Mouse (Mus musculus): ENCODE results near the gene Ubfd1.

Gene Ubfd1

GRCm38 (mm10) chr7:122066945-122067516 lies at the start of gene Ubfd1, which contains the start of gene Ears2:
Gene Ubfd1 (plus strand): TSS chr7:122067175.
Gene Ears2 (minus strand): TSS chr7:122067263.
- in situ Hi-C loops (cut with MboI, MseI) = no loop called here

- in situ Hi-C loops (cut with MboI, MseI) = no loop called here
Observed at GRCm38 (mm10) chr7:122018247-122018646, 48.7 kb upstream of the Ubfd1 start.

- in situ Hi-C loops (cut with MboI, MseI) = no loop called here
Observed at GRCm38 (mm10) chr7:122018978-122019377, 48.0 kb upstream of the Ubfd1 start.

- in situ Hi-C loops (cut with MboI, MseI) = no loop called here
Observed at GRCm38 (mm10) chr7:122020273-122020666, 46.7 kb upstream of the Ubfd1 start.

GRCm38 (mm10) chr7:122020667-122021354 lies 46.2 kb upstream of the Ubfd1 start, which contains the start of gene Gga2:
Gene Gga2 (minus strand): TSS chr7:122021222.
- in situ Hi-C loops (cut with MboI, MseI) = no loop called here

GRCm38 (mm10) chr7:122022131-122022530 lies 44.8 kb upstream of the Ubfd1 start:
- in situ Hi-C loops (cut with MboI, MseI) = no loop called here

GRCm38 (mm10) chr7:122033371-122033770 lies 33.6 kb upstream of the Ubfd1 start:
- in situ Hi-C loops (cut with MboI, MseI) = no loop called here

GRCm38 (mm10) chr7:122034348-122034747 lies 32.6 kb upstream of the Ubfd1 start:
- in situ Hi-C loops (cut with MboI, MseI) = no loop called here

GRCm38 (mm10) chr7:122044106-122044505 lies 22.9 kb upstream of the Ubfd1 start:
- in situ Hi-C loops (cut with MboI, MseI) = no loop called here

- in situ Hi-C loops (cut with MboI, MseI) = no loop called here
Observed at GRCm38 (mm10) chr7:122045181-122045634, 21.8 kb upstream of the Ubfd1 start.

- in situ Hi-C loops (cut with MboI, MseI) = no loop called here
Observed at GRCm38 (mm10) chr7:122045711-122046110, 21.3 kb upstream of the Ubfd1 start.

- in situ Hi-C loops (cut with MboI, MseI) = no loop called here
Observed at GRCm38 (mm10) chr7:122046813-122047212, 20.2 kb upstream of the Ubfd1 start.

- in situ Hi-C loops (cut with MboI, MseI) = no loop called here
Observed at GRCm38 (mm10) chr7:122048191-122048590, 18.8 kb upstream of the Ubfd1 start.

- in situ Hi-C loops (cut with MboI, MseI) = no loop called here
Observed at GRCm38 (mm10) chr7:122050834-122051233, 16.1 kb upstream of the Ubfd1 start.

GRCm38 (mm10) chr7:122056633-122057032 lies 10.3 kb upstream of the Ubfd1 start:
- in situ Hi-C loops (cut with MboI, MseI) = no loop called here

GRCm38 (mm10) chr7:122065656-122066055 lies 1.3 kb upstream of the Ubfd1 start:
- in situ Hi-C loops (cut with MboI, MseI) = no loop called here

GRCm38 (mm10) chr7:122066102-122066944 lies 652 bp upstream of the Ubfd1 start:
- in situ Hi-C loops (cut with MboI, MseI) = no loop called here

- in situ Hi-C loops (cut with MboI, MseI) = no loop called here
Observed at GRCm38 (mm10) chr7:122067517-122068381, 774 bp downstream of the Ubfd1 start.

GRCm38 (mm10) chr7:122074374-122074773 lies 7.4 kb downstream of the Ubfd1 start:
- in situ Hi-C loops (cut with MboI, MseI) = loop anchor here (10.0 kb wide), 1 partner anchor 1300 kb away; no protein-coding TSS in a partner anchor

- in situ Hi-C loops (cut with MboI, MseI) = loop anchor here (10.0 kb wide), 1 partner anchor 1295 kb away; no protein-coding TSS in a partner anchor
Observed at GRCm38 (mm10) chr7:122079798-122080554, 13.0 kb downstream of the Ubfd1 start.

Measured in T-helper 2 cell (primary cell).